Mouse (Mus musculus) small intestine, adult 2 months (tissue): ENCODE data around the gene Msi1. TPM values are rescaled to one million over a fixed set of nuclear protein-coding genes. Genes with fewer than 3 reads are reported as not detected.

Experiments
- H3K27ac ChIP-seq: fragments of 200-500 bp; 2 replicates; pipeline ENCODE4 v1.5.1; 2012; ENCODE audit warnings: low read depth, low read length, control low read depth, inconsistent platforms; ENCODE audit not compliant: insufficient read depth
- H3K27me3 ChIP-seq: fragments of 200-500 bp; 2 replicates; pipeline ENCODE4 v1.6.1; 2012; ENCODE audit warnings: mild to moderate bottlenecking, moderate library complexity, low read length, inconsistent platforms; ENCODE audit not compliant: control insufficient read depth, insufficient read depth
- H3K36me3 ChIP-seq: fragments of 200-500 bp; 2 replicates; pipeline ENCODE4 v1.6.1; 2012; ENCODE audit warnings: mild to moderate bottlenecking, low read length, control low read depth, inconsistent platforms; ENCODE audit not compliant: control insufficient read depth, insufficient read depth
- H3K4me1 ChIP-seq: fragments of 200-500 bp; 2 replicates; pipeline ENCODE4 v1.6.1; 2012; ENCODE audit warnings: low read length, inconsistent platforms, mixed read lengths; ENCODE audit not compliant: control insufficient read depth, insufficient read depth, insufficient read length
- H3K4me3 ChIP-seq: fragments of 200-500 bp; 2 replicates; pipeline ENCODE4 v1.5.1; 2012; ENCODE audit warnings: low read depth, mild to moderate bottlenecking, control low read depth, inconsistent platforms, low read length, moderate library complexity
- CTCF ChIP-seq: fragments of 200-500 bp; IDR thresholded peaks from 2 replicates; pipeline ENCODE4 v1.5.1; 2012; ENCODE audit warnings: low read depth, mild to moderate bottlenecking, control low read depth, inconsistent platforms, low read length, moderate library complexity, mixed read lengths; ENCODE audit not compliant: insufficient replicate concordance, insufficient read length; ENCODE audit errors: extremely low read depth
- POLR2A ChIP-seq: fragments of 200-500 bp; IDR thresholded peaks from 2 replicates; pipeline ENCODE4 v1.6.1; 2012; ENCODE audit warnings: low read depth, mild to moderate bottlenecking, control low read depth, inconsistent platforms, low read length, moderate library complexity
- WGBS: fragments of 180-500 bp; shearing (Covaris S2); methylation state at CpG from one replicate; pipeline ENCODE4 v1.1.7; 2018; 5-methylcytosine and 5-hydroxymethylcytosine counted together
- polyA plus RNA-seq: library from polyadenylated mRNA; depleted of rRNA; stranded (reverse); fragments of >200 nt; gene quantifications from 2 replicates; pipeline ENCODE4 v1.2.3, GENCODE M21; 2012

The Msi1 gene
- polyA plus RNA-seq, 1 experiment: 9.0 TPM

DNA sequence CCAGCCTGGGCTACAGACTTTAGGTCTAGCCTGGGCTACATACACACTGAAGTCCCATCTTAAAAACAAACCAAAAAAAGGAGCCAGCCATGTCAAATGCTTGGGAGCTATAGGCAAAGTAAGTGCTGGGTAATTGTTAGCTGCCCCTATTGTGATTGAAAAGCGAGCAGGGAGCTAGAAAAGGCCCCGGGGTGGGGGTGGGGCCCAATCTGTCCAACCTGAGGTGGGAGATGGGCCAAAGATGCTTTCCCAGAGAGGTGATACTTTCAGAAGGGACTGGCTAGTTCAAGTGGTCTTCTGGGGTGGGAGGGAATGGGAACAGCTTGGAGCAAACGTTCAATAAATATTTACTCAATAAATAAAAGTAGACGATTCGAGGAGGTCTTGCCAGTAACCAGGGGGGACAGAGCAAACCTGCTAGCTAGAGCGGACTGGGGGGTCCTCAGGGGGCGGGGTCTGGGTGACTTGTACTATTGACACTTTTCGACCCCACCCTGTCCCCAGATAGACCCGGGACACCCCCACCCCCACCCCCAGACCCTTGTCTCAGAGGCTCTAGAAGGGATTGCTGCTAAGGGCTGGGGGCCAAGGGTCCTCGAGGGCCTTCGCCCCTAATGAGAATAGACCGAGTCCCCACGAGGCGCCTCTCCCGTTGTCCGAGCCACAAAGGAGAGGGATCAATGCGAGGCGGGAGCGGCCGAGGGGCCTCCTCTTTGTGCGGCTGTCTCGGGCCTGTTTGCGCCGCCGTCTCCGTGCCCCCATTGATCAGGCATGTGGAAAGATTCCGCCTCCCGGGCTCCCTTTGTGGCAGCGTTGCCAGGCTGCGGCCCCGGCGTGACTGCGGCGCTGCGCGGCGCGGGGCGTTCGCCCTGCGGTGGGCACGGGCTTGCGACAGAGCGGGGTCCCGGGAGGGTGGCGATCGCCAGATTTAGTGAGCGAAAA is 31.3 kb upstream of the Msi1 start:
- Histone ChIP-seq H3K4me1 (peaks cover 4% of the 10 kb centered on the region), H3K27me3 (peaks cover 21% of the 10 kb centered on the region), H3K4me3 (peak overlapping the region; percentile 12; the same call in 1 of the 2 replicates), H3K36me3 (no peaks in the 10 kb centered on the region), H3K27ac (no peak overlapping the region)
- no peak for TF ChIP-seq CTCF
- TF ChIP-seq POLR2A: no peak
- WGBS: 9% methylated on average over 48 of the region's 48 CpGs

GRCm38 (mm10) chr5:115402063-115402462 is 27.3 kb upstream of the Msi1 start:
- 95% methylated on average over 8 of the region's 8 CpGs for WGBS
- no peak overlapping the region for H3K27ac ChIP-seq
- H3K27me3 ChIP-seq: peaks cover 15% of the 10 kb centered on the region
- H3K4me1 ChIP-seq: peaks cover 4% of the 10 kb centered on the region
- TF ChIP-seq POLR2A (no peak), CTCF (no peak)
- H3K4me3 ChIP-seq: no peak overlapping the region
- no peaks in the 10 kb centered on the region for H3K36me3 ChIP-seq

DNA sequence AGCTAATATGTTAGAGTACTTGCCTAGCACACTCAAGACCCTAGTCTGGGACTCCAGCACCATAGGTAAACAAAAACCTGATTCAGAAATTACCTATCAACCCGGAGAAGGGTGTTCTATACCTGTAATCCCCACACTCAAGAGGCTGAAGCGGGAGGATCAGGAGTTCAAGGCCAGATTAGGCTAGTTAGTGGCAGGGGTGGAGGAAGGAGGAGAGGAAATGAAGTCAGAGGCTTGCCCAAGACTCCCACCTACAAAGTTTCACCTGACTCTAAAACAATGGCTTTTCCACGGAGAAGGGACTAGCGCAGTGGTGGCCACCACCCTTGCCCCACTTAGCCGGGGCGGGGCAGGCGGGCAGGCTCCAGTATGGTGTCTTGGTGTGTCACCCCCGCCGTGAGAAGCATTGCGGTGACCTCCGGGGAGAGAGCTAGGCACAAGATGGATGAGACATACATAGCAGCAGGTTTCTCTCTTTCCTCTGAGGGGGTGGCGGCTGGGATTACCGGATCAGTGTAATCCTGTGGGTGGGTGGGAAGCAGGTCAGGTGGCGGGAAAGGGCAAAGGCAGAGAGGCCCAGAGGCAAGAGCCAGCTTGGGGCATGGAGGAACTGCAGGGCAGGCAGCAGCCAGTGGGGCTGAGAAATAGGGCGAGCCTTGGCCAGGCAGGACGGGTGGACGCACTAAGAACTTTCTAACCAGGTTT is 25.8 kb upstream of the Msi1 start:
- TF ChIP-seq POLR2A (no peak), CTCF (no peak)
- H3K4me3 ChIP-seq: no peak overlapping the region
- 30% methylated on average over 17 of the region's 17 CpGs for WGBS
- H3K4me1 ChIP-seq: peaks cover 2% of the 10 kb centered on the region
- no peaks in the 10 kb centered on the region for H3K36me3 ChIP-seq
- H3K27me3 ChIP-seq: peaks cover under 1% of the 10 kb centered on the region; the same call in 1 of the 2 replicates
- no peak overlapping the region for H3K27ac ChIP-seq

- no peaks in the 10 kb centered on the region for H3K27me3 ChIP-seq
- peak overlapping the region; percentile 17; the same call in 1 of the 2 replicates for H3K4me3 ChIP-seq
- no peaks in the 10 kb centered on the region for H3K36me3 ChIP-seq
- H3K27ac ChIP-seq: no peak overlapping the region
- WGBS: 3% methylated on average over 18 of the region's 18 CpGs
- peaks cover 1% of the 10 kb centered on the region for H3K4me1 ChIP-seq
- no peak for TF ChIP-seq CTCF
- no peak for TF ChIP-seq POLR2A
These were observed 25.1 kb upstream of the Msi1 start for GRCm38 (mm10) chr5:115404241-115404794.

DNA sequence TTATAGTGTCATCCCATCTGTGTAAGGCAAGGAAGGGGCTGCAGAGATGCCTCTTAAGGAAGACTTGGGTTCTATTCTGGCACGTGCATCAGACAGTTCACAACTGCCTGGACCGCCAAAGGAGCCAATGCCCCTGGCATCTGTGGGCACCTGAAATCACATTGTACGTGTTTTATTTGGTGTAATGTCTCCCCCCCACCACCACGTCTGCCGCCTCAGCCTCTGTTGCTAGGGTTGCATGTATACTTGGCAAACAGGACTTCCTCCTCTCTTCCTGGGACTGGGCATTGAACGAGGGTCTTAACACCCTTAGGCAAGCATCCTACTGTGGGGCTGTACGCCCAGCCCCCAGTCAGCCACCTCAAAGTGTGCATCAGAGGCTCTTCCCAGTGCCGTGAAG is 24.2 kb upstream of the Msi1 start:
- WGBS: 84% methylated on average over 8 of the region's 8 CpGs
- Histone ChIP-seq H3K4me1 (peaks cover 1% of the 10 kb centered on the region), H3K27me3 (no peaks in the 10 kb centered on the region), H3K4me3 (no peak overlapping the region), H3K36me3 (no peaks in the 10 kb centered on the region), H3K27ac (no peak overlapping the region)
- TF ChIP-seq POLR2A: no peak
- no peak for TF ChIP-seq CTCF

DNA sequence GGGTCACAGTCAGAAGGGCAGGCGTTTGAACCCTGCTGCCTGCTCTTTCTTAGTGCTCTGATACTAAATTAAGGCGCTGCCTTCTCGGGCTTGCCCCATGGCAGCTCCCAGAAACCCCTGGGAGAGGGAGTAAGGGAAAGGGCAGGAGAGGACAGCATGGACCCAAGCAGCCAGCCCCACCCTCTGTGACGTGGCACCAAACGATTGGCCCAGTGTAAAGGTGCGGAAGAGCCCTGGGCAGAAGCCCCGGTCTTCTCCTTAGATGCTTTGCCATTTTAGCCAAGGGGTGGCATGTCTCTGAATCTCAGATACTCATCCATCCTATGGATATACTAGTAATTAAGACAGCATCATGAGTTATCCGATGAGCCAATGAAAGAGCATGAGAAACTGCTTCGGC is 21.3 kb upstream of the Msi1 start:
- H3K27me3 ChIP-seq: 0 out of 2 replicates have a peak, but pooled peaks cover 2% of the 10 kb centered on the region
- 23% methylated on average over 9 of the region's 9 CpGs for WGBS
- H3K4me3 ChIP-seq: no peak overlapping the region

More for the DNA sequence above, 21.3 kb upstream of the Msi1 start:
- H3K27ac ChIP-seq: no peak overlapping the region
- H3K36me3 ChIP-seq: no peaks in the 10 kb centered on the region
- no peak for TF ChIP-seq POLR2A
- no peak for TF ChIP-seq CTCF
- H3K4me1 ChIP-seq: peaks cover 1% of the 10 kb centered on the region
